Mouse (Mus musculus) stomach, embryonic 14.5 days (tissue): ENCODE results near the gene Dst. TPM values are rescaled to one million over a fixed set of nuclear protein-coding genes. Genes with fewer than 3 reads are reported as not detected.

ENCODE experiments used
- ATAC-seq: fragments of 200-750 bp; cut with Nextera tagmentation; 2 replicates; pipeline ENCODE4 v1.8.0; 2017; ENCODE audit warnings: low read depth, moderate TSS enrichment; ENCODE audit not compliant: insufficient number of reproducible peaks, insufficient read depth, low FRiP score
- H3K27ac ChIP-seq: fragments of 300-500 bp; sonication (generic); 2 replicates; pipeline ENCODE4 v1.5.1; 2014; ENCODE audit warnings: mild to moderate bottlenecking, low read length, moderate library complexity, mixed read lengths
- H3K27me3 ChIP-seq: fragments of 300-500 bp; sonication (generic); 2 replicates; pipeline ENCODE4 v1.6.1; 2014; ENCODE audit warnings: low read length, control low read depth, mixed read lengths; ENCODE audit not compliant: control insufficient read depth, insufficient read depth
- H3K36me3 ChIP-seq: fragments of 300-500 bp; sonication (generic); 2 replicates; pipeline ENCODE4 v1.6.1; 2014; ENCODE audit warnings: mild to moderate bottlenecking, control low read depth, low read length, moderate library complexity, mixed read lengths; ENCODE audit not compliant: control insufficient read depth, insufficient read depth
- H3K4me1 ChIP-seq: fragments of 300-500 bp; sonication (generic); 2 replicates; pipeline ENCODE4 v1.6.1; 2014; ENCODE audit warnings: low read length, control low read depth, mixed read lengths; ENCODE audit not compliant: control insufficient read depth, insufficient read depth
- H3K4me2 ChIP-seq: fragments of 300-500 bp; sonication (generic); replicated peaks from 2 replicates; pipeline ENCODE4 v1.6.1; 2014; ENCODE audit warnings: low read depth, low read length, control low read depth
- H3K4me3 ChIP-seq: fragments of 300-500 bp; sonication (generic); 2 replicates; pipeline ENCODE4 v1.5.1; 2014; ENCODE audit warnings: low read depth, low read length, control low read depth
- H3K9ac ChIP-seq: fragments of 300-500 bp; sonication (generic); replicated peaks from 2 replicates; pipeline ENCODE4 v1.6.1; 2014; ENCODE audit warnings: low read depth, mild to moderate bottlenecking, control low read depth, low read length, moderate library complexity, mixed read lengths
- H3K9me3 ChIP-seq: fragments of 300-500 bp; sonication (generic); 2 replicates; pipeline ENCODE4 v1.6.1; 2016; ENCODE audit warnings: low read depth, low read length, control low read depth; ENCODE audit not compliant: control insufficient read depth
- WGBS: fragments of 180-500 bp; shearing (Covaris S2); extraction: QIAGEN DNeasy Blood & Tissue Kit; methylation state at CpG from one replicate; pipeline ENCODE4 v1.1.7; 2014; 5-methylcytosine and 5-hydroxymethylcytosine counted together
- polyA plus RNA-seq: library from polyadenylated mRNA; unstranded; fragments of >200 nt; fragmentation: Nextera tagmentation; extraction: Ambion mirVana; gene quantifications from 2 replicates; pipeline ENCODE4 v1.2.1, GENCODE M21; 2014

The Dst gene
- polyA plus RNA-seq, 1 experiment from 2014 or later, result 42.0 TPM

DNA sequence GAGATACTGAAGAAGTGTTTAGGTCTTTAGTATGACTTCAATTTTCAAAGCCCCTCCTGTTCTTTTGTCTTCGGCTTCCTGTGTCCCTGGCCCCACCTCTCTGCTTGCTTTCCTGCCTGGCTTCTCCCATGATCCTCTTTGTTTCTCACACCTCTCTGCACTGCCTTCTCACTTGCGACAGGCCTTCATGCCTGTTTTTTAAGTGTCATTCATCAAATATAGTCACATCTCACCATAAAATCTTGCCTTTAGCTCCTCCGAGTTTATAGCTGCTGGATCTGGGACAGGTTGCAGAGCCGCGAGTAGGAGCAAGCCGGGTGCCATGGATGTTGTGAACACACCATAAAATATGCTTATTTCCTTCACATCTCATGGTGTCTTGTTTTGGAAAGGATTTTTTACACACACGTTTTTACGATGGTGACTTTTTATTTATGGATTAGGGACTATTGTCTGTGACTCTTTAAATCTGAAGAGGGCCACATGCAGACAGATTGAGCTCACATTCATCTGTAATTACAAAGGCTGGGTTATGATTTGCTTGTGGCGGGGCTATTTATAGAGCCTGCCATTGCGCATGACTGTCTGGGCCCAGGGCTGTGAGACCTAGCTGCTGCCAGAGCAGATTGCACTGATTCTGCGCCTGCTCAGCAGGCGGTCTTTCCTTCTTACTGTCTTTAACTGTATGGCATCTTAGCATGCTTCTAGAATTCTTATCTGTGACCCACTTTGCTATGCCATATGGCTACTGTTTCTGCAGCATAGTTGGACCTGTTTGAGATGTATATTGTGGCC, 38.8 kb downstream of the Dst start:
- no peak overlapping the region for H3K27ac ChIP-seq
- whole genome bisulfite sequencing, result 82% methylated on average over 12 of the region's 12 CpGs
- no peak overlapping the region for H3K9ac ChIP-seq
- no peaks in the 10 kb centered on the region for H3K36me3 ChIP-seq
- no peak overlapping the region for H3K4me2 ChIP-seq
- H3K9me3 ChIP-seq, result peaks cover 3% of the 10 kb centered on the region; the same call in 1 of the 2 replicates
- no peak for ATAC-seq
- H3K4me1 ChIP-seq, result no peaks in the 10 kb centered on the region
- H3K27me3 ChIP-seq, result no peaks in the 10 kb centered on the region
- no peak overlapping the region for H3K4me3 ChIP-seq

DNA sequence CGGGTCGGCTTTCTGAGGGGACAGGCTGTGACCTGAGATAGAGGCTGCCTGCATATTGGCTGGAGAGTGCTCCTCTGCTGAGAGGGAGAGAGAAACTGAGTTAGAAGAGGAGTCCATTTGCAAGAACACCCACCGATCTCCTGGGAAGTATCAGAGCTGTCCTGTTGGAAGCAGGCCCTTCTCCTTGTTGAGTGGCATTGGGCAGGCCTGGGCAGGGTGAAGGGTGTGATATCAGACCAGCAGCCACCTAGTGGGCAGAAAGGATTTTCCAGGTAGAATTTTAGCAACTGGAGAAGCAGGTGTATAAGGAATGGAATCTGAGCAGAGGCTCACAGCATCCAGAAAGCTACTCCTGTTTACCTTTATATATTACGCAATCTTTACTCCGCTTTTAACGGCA, 39.8 kb downstream of the Dst start:
- WGBS, result 81% methylated on average over 6 of the region's 6 CpGs
- ATAC-seq, result no peak
- Histone ChIP-seq H3K27me3 (no peaks in the 10 kb centered on the region), H3K4me3 (no peak overlapping the region), H3K9ac (no peak overlapping the region), H3K9me3 (peaks cover 3% of the 10 kb centered on the region; the same call in 1 of the 2 replicates), H3K4me1 (no peaks in the 10 kb centered on the region), H3K36me3 (no peaks in the 10 kb centered on the region), H3K4me2 (no peak overlapping the region), H3K27ac (no peak overlapping the region)

DNA sequence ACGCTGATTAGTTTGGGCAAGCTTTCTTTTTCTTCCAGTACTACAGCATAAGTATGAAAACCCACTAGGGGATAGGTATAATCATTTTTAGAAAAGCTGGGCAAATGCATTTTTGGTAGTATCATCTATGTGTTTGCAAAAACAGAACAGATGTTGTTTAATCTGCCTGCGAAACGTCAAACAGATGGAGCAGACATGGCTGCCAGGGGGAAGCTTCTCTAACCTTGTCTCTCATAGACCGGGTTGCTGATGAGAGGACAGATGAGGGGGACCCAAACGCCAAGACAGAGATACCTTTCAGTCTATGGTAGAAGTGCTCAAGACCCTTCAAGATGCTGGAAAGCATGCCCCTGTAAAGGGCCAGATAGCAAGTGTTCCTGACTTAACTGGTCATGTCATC, 40.5 kb downstream of the Dst start:
- no peak overlapping the region for H3K9ac ChIP-seq
- no peak for ATAC-seq
- H3K4me1 ChIP-seq, result no peaks in the 10 kb centered on the region
- no peaks in the 10 kb centered on the region for H3K36me3 ChIP-seq
- H3K4me2 ChIP-seq, result no peak overlapping the region
- peaks cover 3% of the 10 kb centered on the region; the same call in 1 of the 2 replicates for H3K9me3 ChIP-seq
- 91% methylated on average over 5 of the region's 5 CpGs for WGBS
- H3K4me3 ChIP-seq, result no peak overlapping the region
- H3K27me3 ChIP-seq, result no peaks in the 10 kb centered on the region
- no peak overlapping the region for H3K27ac ChIP-seq

- Histone ChIP-seq H3K4me3 (no peak overlapping the region), H3K9me3 (0 out of 2 replicates have a peak, but pooled peaks cover 2% of the 10 kb centered on the region), H3K4me1 (no peaks in the 10 kb centered on the region), H3K27me3 (no peaks in the 10 kb centered on the region), H3K9ac (no peak overlapping the region), H3K36me3 (no peaks in the 10 kb centered on the region), H3K27ac (no peak overlapping the region), H3K4me2 (no peak overlapping the region)
- no peak for ATAC-seq
- 94% methylated on average over 6 of the region's 6 CpGs for WGBS
These were observed 47.6 kb downstream of the Dst start for GRCm38 (mm10) chr1:33955626-33956025.

- Histone ChIP-seq H3K27me3 (no peaks in the 10 kb centered on the region), H3K4me2 (no peak overlapping the region), H3K36me3 (no peaks in the 10 kb centered on the region), H3K9ac (no peak overlapping the region), H3K27ac (no peak overlapping the region), H3K4me3 (no peak overlapping the region), H3K9me3 (0 out of 2 replicates have a peak, but pooled peaks cover 2% of the 10 kb centered on the region), H3K4me1 (no peaks in the 10 kb centered on the region)
- ATAC-seq, result no peak
- 81% methylated on average over 8 of the region's 8 CpGs for WGBS
These were observed 52.4 kb downstream of the Dst start for GRCm38 (mm10) chr1:33960439-33960838.

DNA sequence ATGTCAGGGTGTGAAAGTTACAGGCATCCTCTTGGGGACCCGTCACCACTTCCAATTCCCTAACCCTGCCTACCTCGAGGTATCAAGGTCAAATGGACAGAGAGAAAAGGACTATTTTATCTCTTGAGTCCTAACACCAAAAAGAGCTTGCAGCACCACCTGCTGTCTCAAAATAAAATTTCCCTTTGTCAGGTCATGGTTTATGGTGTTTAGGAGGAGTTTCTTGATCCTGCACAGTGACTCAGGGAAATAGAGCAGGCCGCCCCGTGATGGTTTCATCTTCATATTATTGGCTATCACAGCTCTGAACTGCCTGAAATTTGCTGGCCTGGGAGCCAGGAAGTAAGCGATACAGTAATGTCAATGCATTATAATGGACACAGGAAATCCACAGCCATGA, 56.6 kb downstream of the Dst start:
- no peak for ATAC-seq
- WGBS, result 35% methylated on average over 5 of the region's 5 CpGs
- Histone ChIP-seq H3K4me2 (no peak overlapping the region), H3K4me3 (no peak overlapping the region), H3K9me3 (no peaks in the 10 kb centered on the region), H3K27ac (no peak overlapping the region), H3K9ac (no peak overlapping the region), H3K27me3 (no peaks in the 10 kb centered on the region), H3K4me1 (no peaks in the 10 kb centered on the region), H3K36me3 (no peaks in the 10 kb centered on the region)

DNA sequence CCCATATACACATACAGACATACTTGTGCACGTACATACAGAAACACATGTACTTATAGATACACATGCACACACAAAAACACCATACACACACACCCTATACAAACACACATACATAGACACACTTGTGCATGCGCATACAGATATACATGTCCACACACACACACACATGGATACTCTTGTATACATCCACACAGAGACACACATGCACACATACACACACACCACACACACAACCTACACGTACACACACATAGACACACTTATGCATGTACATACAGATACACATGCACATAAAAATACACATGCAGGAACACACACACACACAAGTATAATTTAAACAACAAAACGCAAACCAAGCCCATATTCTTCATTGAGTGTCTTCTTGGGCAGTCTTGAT, 57.8 kb downstream of the Dst start:
- no peak overlapping the region for H3K4me3 ChIP-seq
- no peak overlapping the region for H3K4me2 ChIP-seq
- H3K4me1 ChIP-seq, result no peaks in the 10 kb centered on the region
- ATAC-seq, result no peak
- H3K27me3 ChIP-seq, result no peaks in the 10 kb centered on the region
- H3K9me3 ChIP-seq, result no peaks in the 10 kb centered on the region
- no peak overlapping the region for H3K27ac ChIP-seq
- no peaks in the 10 kb centered on the region for H3K36me3 ChIP-seq
- H3K9ac ChIP-seq, result no peak overlapping the region
- WGBS, result 82% methylated on average over 4 of the region's 4 CpGs

GRCm38 (mm10) chr1:33966328-33966727, 58.3 kb downstream of the Dst start:
- Histone ChIP-seq H3K4me3 (no peak overlapping the region), H3K9ac (no peak overlapping the region), H3K4me1 (no peaks in the 10 kb centered on the region), H3K9me3 (no peaks in the 10 kb centered on the region), H3K36me3 (no peaks in the 10 kb centered on the region), H3K27me3 (no peaks in the 10 kb centered on the region), H3K27ac (no peak overlapping the region), H3K4me2 (no peak overlapping the region)
- 25% methylated on average over 6 of the region's 6 CpGs for WGBS
- ATAC-seq, result no peak

DNA sequence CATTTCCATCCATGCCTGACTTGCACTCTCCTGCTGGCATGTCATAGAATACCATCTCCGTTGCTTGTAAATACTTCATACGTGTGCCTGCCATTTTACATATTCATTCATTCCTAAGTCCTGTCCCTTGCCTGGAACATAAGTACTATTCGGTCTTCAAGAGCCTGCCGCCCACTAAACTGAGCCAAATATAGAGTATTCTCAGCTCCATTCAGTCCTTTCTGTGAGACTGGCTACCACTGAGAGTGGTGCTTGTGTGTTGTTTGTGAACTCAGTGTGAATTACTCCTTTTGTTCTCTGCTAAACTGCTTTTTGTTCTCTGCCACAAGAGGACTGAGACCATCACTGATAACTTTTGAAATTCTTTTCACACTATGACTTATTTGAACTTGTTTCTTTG, 59.2 kb downstream of the Dst start:
- H3K4me1 ChIP-seq, result no peaks in the 10 kb centered on the region
- H3K9ac ChIP-seq, result no peak overlapping the region
- no peak overlapping the region for H3K4me3 ChIP-seq
- H3K27me3 ChIP-seq, result no peaks in the 10 kb centered on the region
- no peak overlapping the region for H3K4me2 ChIP-seq
- H3K27ac ChIP-seq, result no peak overlapping the region
- no peak for ATAC-seq
- no peaks in the 10 kb centered on the region for H3K9me3 ChIP-seq
- H3K36me3 ChIP-seq, result no peaks in the 10 kb centered on the region
- 81% methylated on average over 4 of the region's 4 CpGs for WGBS
